ENCODE assay signal across 14 mouse cellular contexts in the genomic region with DNA sequence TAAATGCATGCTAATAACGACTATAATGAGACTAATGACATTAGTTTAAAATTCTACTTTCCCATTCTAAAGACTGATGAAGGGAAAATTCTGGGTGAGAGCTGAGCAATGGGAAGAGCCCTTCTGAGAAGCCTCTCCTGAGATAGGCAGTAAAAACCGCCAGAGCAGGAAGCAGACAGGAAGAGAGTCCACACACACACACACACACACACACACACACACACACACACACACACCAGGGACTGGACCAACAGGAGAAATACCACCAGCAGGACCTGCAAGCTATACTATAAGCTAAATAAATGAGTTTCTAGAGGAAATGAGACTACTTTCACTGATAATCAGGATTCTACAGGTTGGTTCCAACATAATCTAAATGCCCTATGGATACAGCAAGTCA. TPM values are rescaled to one million over a fixed set of nuclear protein-coding genes. Genes with fewer than 3 reads are reported as not detected.
"Had no signal": no experiment of that assay in that cellular context is flagged by ENCODE, and none has a peak within 500 bp of the region (broad histone marks: within the 10 kb centered on the region; RNA-seq: fewer than 3 reads in every experiment).

No protein-coding gene starts in this region.

- H3K4me3 ChIP-seq: lung, embryonic 15.5 days; megakaryocyte, embryonic 14.5 days; midbrain, embryonic 13.5 days; midbrain, embryonic 15.5 days; neural tube, embryonic 12.5 days; stomach, embryonic 15.5 days had no signal

- H3K27ac ChIP-seq: lung, embryonic 15.5 days; macrophage; midbrain, embryonic 13.5 days; midbrain, embryonic 15.5 days; neural tube, embryonic 12.5 days; stomach, embryonic 15.5 days; stomach, postnatal 0 days had no signal

- H3K36me3 ChIP-seq: lung, embryonic 15.5 days; midbrain, embryonic 15.5 days; neural tube, embryonic 12.5 days; stomach, embryonic 15.5 days had no signal

- DNase-seq: liver, postnatal 0 days; lung, adult 2 months; right cerebral cortex, postnatal 14 days; thymus, adult 2 months; thymus, postnatal 25 days; thymus, postnatal 4 days had no signal

- H3K27me3 ChIP-seq: lung, embryonic 15.5 days; megakaryocyte, embryonic 14.5 days; midbrain, embryonic 13.5 days; midbrain, embryonic 15.5 days; neural tube, embryonic 12.5 days; stomach, embryonic 15.5 days had no signal

- H3K4me1 ChIP-seq: lung, embryonic 15.5 days; midbrain, embryonic 15.5 days; neural tube, embryonic 12.5 days; stomach, embryonic 15.5 days had no signal

RNA-seq across cellular contexts. Expression of a gene that starts 27.7 kb away (rescaled TPM):
- polyA plus RNA-seq: macrophage had no signal
